Mouse (Mus musculus): ENCODE measurements around the gene Slc9a2. TPM values are rescaled to one million over a fixed set of nuclear protein-coding genes. Genes with fewer than 3 reads are reported as not detected.
A peak's percentile ranks its signal among the peaks of the same experiment; 100 is the strongest.

Slc9a2 gene
- polyA plus RNA-seq, 1 experiment, result 2.9 TPM

- no peak for TF ChIP-seq CTCF (IDR thresholded peaks at IDR 0.05; ENCODE audit: extremely low read depth, insufficient read depth, low read length)
- no peak for TF ChIP-seq POLR2A (IDR thresholded peaks at IDR 0.05; ENCODE audit: extremely low read depth, insufficient read depth, low read length)
- H3K4me1 ChIP-seq (ENCODE audit: control insufficient read depth, insufficient read depth, low read length), result no peaks in the 10 kb centered on the region
- H3K27ac ChIP-seq (ENCODE audit: insufficient read depth, low read length), result no peak overlapping the region
- H3K4me3 ChIP-seq (ENCODE audit: insufficient read depth, low read length), result no peak overlapping the region
These were observed 93.7 kb downstream of the Slc9a2 start for GRCm38 (mm10) chr1:40774040-40774439.

- H3K4me3 ChIP-seq (ENCODE audit: insufficient read depth, low read length), result no peak overlapping the region
- H3K4me1 ChIP-seq (ENCODE audit: control insufficient read depth, insufficient read depth, low read length), result no peaks in the 10 kb centered on the region
- TF ChIP-seq CTCF (IDR thresholded peaks at IDR 0.05; ENCODE audit: extremely low read depth, insufficient read depth, low read length) (no peak), POLR2A (IDR thresholded peaks at IDR 0.05; ENCODE audit: extremely low read depth, insufficient read depth, low read length) (no peak)
- no peak overlapping the region for H3K27ac ChIP-seq (ENCODE audit: insufficient read depth, low read length)
These were observed 95.7 kb downstream of the Slc9a2 start for GRCm38 (mm10) chr1:40776102-40776501.

- H3K27ac ChIP-seq (ENCODE audit: insufficient read depth, low read length), result no peak overlapping the region
- TF ChIP-seq POLR2A (IDR thresholded peaks at IDR 0.05; ENCODE audit: extremely low read depth, insufficient read depth, low read length) (no peak), CTCF (IDR thresholded peaks at IDR 0.05; ENCODE audit: extremely low read depth, insufficient read depth, low read length) (no peak)
- H3K4me3 ChIP-seq (ENCODE audit: insufficient read depth, low read length), result no peak overlapping the region
These were observed 96.4 kb downstream of the Slc9a2 start for GRCm38 (mm10) chr1:40776763-40777162.

GRCm38 (mm10) chr1:40783450-40783849 lies 103.1 kb downstream of the Slc9a2 start:
- TF ChIP-seq POLR2A (IDR thresholded peaks at IDR 0.05; ENCODE audit: extremely low read depth, insufficient read depth, low read length) (no peak), CTCF (IDR thresholded peaks at IDR 0.05; ENCODE audit: extremely low read depth, insufficient read depth, low read length) (no peak)

More at GRCm38 (mm10) chr1:40776763-40777162, 96.4 kb downstream of the Slc9a2 start:
- H3K4me1 ChIP-seq (ENCODE audit: control insufficient read depth, insufficient read depth, low read length), result no peaks in the 10 kb centered on the region

GRCm38 (mm10) chr1:40784306-40784705 lies 103.9 kb downstream of the Slc9a2 start:
- H3K4me3 ChIP-seq (ENCODE audit: insufficient read depth, low read length), result no peak overlapping the region
- TF ChIP-seq CTCF (IDR thresholded peaks at IDR 0.05; ENCODE audit: extremely low read depth, insufficient read depth, low read length), result no peak
- TF ChIP-seq POLR2A (IDR thresholded peaks at IDR 0.05; ENCODE audit: extremely low read depth, insufficient read depth, low read length), result no peak
- H3K27ac ChIP-seq (ENCODE audit: insufficient read depth, low read length), result no peak overlapping the region
- H3K4me1 ChIP-seq (ENCODE audit: control insufficient read depth, insufficient read depth, low read length), result no peaks in the 10 kb centered on the region

More at GRCm38 (mm10) chr1:40783450-40783849, 103.1 kb downstream of the Slc9a2 start:
- no peaks in the 10 kb centered on the region for H3K4me1 ChIP-seq (ENCODE audit: control insufficient read depth, insufficient read depth, low read length)
- no peak overlapping the region for H3K4me3 ChIP-seq (ENCODE audit: insufficient read depth, low read length)
- no peak overlapping the region for H3K27ac ChIP-seq (ENCODE audit: insufficient read depth, low read length)

DNA sequence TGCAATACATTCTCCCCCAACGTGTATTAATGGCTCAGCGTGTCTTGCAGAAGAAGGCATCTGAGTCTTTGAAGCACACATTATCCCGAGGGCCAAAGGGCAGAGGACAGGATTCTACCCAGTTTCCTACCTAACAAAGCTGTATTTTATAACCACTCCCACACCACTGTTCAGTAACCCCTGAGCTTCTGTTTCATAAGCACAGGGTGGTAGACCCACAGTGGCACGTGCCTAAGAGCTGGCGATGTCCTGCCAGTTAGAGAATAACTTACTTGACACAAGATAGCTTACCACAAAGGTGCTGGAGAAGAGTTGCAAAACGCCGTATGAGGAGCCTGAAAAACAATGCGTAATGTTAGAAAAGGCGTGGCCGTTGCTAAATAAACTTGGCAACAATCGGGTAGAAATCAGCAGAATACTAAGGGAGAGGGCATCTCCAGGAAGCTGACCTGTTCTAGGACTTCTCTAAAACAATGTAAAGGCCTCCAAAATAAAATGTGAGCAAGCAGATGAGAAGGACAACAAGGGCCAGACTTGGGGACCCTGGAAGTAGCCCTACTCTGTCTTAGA lies 105.6 kb downstream of the Slc9a2 start:
- Histone ChIP-seq H3K4me3 (ENCODE audit: insufficient read depth, low read length) (no peak overlapping the region), H3K27ac (ENCODE audit: insufficient read depth, low read length) (no peak overlapping the region), H3K4me1 (ENCODE audit: control insufficient read depth, insufficient read depth, low read length) (no peaks in the 10 kb centered on the region; the same call in 1 of the 2 replicates)
- no peak for TF ChIP-seq POLR2A (IDR thresholded peaks at IDR 0.05; ENCODE audit: extremely low read depth, insufficient read depth, low read length)
- no peak for TF ChIP-seq CTCF (IDR thresholded peaks at IDR 0.05; ENCODE audit: extremely low read depth, insufficient read depth, low read length)

DNA sequence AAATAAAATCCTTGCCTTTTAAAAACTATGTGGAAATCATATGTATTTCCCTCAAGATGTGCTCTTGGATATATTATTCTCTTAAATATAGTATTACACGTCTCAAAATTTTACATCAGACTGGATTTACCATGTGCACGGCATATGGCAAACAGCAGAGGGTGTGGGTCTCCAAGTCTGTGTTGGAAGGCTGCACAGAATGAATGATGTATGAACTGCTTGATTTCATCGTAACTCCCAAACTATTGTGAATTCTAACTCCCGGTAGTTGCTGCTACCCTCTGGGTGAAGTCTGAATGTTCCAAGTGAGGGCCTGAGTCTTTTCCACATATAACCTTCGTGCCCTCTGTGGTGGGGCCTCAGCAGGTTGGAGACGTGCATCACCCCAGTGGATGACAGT lies 108.6 kb downstream of the Slc9a2 start:
- TF ChIP-seq CTCF (IDR thresholded peaks at IDR 0.05; ENCODE audit: extremely low read depth, insufficient read depth, low read length), result no peak
- no peak for TF ChIP-seq POLR2A (IDR thresholded peaks at IDR 0.05; ENCODE audit: extremely low read depth, insufficient read depth, low read length)
- Histone ChIP-seq H3K27ac (ENCODE audit: insufficient read depth, low read length) (no peak overlapping the region), H3K4me3 (ENCODE audit: insufficient read depth, low read length) (no peak overlapping the region), H3K4me1 (ENCODE audit: control insufficient read depth, insufficient read depth, low read length) (no peaks in the 10 kb centered on the region; the same call in 1 of the 2 replicates)

- Histone ChIP-seq H3K4me1 (ENCODE audit: control insufficient read depth, insufficient read depth, low read length) (no peaks in the 10 kb centered on the region; the same call in 1 of the 2 replicates), H3K4me3 (ENCODE audit: insufficient read depth, low read length) (peak overlapping the region; percentile 86), H3K27ac (ENCODE audit: insufficient read depth, low read length) (no peak overlapping the region)
- no peak for TF ChIP-seq POLR2A (IDR thresholded peaks at IDR 0.05; ENCODE audit: extremely low read depth, insufficient read depth, low read length)
- no peak for TF ChIP-seq CTCF (IDR thresholded peaks at IDR 0.05; ENCODE audit: extremely low read depth, insufficient read depth, low read length)
These were observed 109.4 kb downstream of the Slc9a2 start for GRCm38 (mm10) chr1:40789666-40790233.

DNA sequence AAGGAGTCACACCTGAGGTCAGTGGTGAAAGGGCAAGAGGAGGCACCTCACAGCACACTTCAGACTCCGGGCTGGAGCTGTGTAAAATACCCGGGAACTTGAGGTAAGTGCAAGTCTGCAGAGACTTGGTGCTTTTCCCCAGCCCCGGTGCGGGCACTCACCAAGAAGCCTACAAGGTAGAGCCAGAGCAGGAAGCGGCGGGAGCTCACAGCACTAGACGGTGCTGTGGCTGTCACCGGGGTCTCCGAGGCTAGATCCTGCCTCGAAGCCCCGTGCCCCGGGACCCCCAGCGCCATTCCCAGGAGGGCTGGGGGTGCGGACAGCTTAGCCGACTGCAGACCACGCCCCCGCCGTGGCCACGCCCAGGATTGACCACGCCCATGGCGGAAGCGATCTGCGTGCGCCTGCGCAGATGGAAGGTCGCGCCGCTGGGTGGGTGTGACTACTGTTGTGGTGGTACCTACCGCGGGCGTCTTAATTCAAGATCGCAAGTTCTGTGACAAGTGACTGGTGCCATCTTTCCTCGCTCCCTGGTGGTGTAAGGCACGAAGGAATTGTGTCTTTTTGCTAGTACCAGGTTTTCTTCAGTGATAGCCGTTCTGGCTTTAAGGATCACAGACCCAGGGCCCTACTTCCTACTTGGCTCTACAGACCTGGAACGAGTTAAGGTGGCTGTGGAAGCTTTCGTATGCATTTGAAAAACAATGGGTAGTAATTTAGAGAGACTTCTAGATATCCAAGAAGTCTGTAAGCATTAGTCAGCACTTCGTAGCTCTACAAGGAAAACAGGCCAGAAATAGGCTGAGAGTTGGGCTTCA lies 110.2 kb downstream of the Slc9a2 start, which contains the start of gene Mfsd9:
Gene Mfsd9, minus strand, starts transcription at position 364 of the 818 bp plus-strand sequence.
- no peaks in the 10 kb centered on the region; the same call in 1 of the 2 replicates for H3K4me1 ChIP-seq (ENCODE audit: control insufficient read depth, insufficient read depth, low read length)
- TF ChIP-seq POLR2A (IDR thresholded peaks at IDR 0.05; ENCODE audit: extremely low read depth, insufficient read depth, low read length), result peak; percentile 51; the same call in 1 of the 2 replicates
- TF ChIP-seq CTCF (IDR thresholded peaks at IDR 0.05; ENCODE audit: extremely low read depth, insufficient read depth, low read length), result no peak
- no peak within 1 kb of the TSS for H3K27ac ChIP-seq (ENCODE audit: insufficient read depth, low read length)

More for the DNA sequence above, 110.2 kb downstream of the Slc9a2 start, which contains the start of gene Mfsd9:
- H3K4me3 ChIP-seq (ENCODE audit: insufficient read depth, low read length), result peak within 1 kb of the TSS; percentile 86
